Mouse (Mus musculus) E14TG2a.4 (cell line): ENCODE data around the gene 2610008E11Rik.

Experiments
- CTCF ChIP-seq: conservative IDR thresholded peaks from 2 replicates; pipeline ENCODE4 v1.5.1; 2014; ENCODE audit warnings: low read length
- POU5F1 ChIP-seq: IDR thresholded peaks from 2 replicates; pipeline ENCODE4 v1.6.1; 2014; ENCODE audit warnings: low read length, borderline replicate concordance

GRCm38 (mm10) chr10:79097161-79097754, at the start of gene 2610008E11Rik:
- TF ChIP-seq CTCF, result no peak
- no peak for TF ChIP-seq POU5F1
